Mouse (Mus musculus) cerebellum, adult 2 months (tissue): ENCODE data around the gene Plekha6. TPM values are rescaled to one million over a fixed set of nuclear protein-coding genes. Genes with fewer than 3 reads are reported as not detected.

Experiments
- DNase-seq, 2 experiments: peaks; one replicate each; pipeline ENCODE4 v3.0.0; 2021
- H3K27ac ChIP-seq: fragments of 200-500 bp; 2 replicates; pipeline ENCODE4 v1.5.1; 2012; ENCODE audit warnings: low read length, control low read depth, inconsistent platforms; ENCODE audit not compliant: insufficient read depth
- H3K27me3 ChIP-seq: fragments of 200-500 bp; 2 replicates; pipeline ENCODE4 v1.6.1; 2012; ENCODE audit warnings: inconsistent platforms, mild to moderate bottlenecking, low read length, moderate library complexity; ENCODE audit not compliant: control insufficient read depth, insufficient read depth
- H3K4me1 ChIP-seq: fragments of 200-500 bp; 2 replicates; pipeline ENCODE4 v1.6.1; 2011; ENCODE audit warnings: low read length; ENCODE audit not compliant: control insufficient read depth, insufficient read depth
- H3K4me3 ChIP-seq: fragments of 200-500 bp; replicated peaks from 2 replicates; pipeline ENCODE3; 2011; ENCODE audit warnings: mild to moderate bottlenecking, low read depth, low read length, control low read depth; ENCODE audit not compliant: insufficient read depth
- CTCF ChIP-seq: fragments of 200-500 bp; IDR thresholded peaks from 2 replicates; pipeline ENCODE4 v1.5.1; 2011; ENCODE audit warnings: low read depth, mild to moderate bottlenecking, control low read depth, low read length, moderate library complexity, borderline replicate concordance; ENCODE audit not compliant: insufficient read depth
- POLR2A ChIP-seq: fragments of 200-500 bp; IDR thresholded peaks from 2 replicates; pipeline ENCODE4 v1.6.1; 2011; ENCODE audit warnings: low read length, control low read depth, borderline replicate concordance; ENCODE audit not compliant: insufficient read depth
- WGBS: fragments of 180-500 bp; shearing (Covaris S2); methylation state at CpG from one replicate; pipeline ENCODE4 v1.1.7; 2018; 5-methylcytosine and 5-hydroxymethylcytosine counted together
- polyA plus RNA-seq: library from polyadenylated mRNA; depleted of rRNA; stranded (reverse); fragments of >200 nt; gene quantifications from 2 replicates; pipeline ENCODE4 v1.2.3, GENCODE M21; 2012

Plekha6 gene
- polyA plus RNA-seq, 1 experiment: 77.2 TPM

- Histone ChIP-seq H3K4me3 (no peak overlapping the region), H3K27ac (no peak overlapping the region), H3K27me3 (no peaks in the 10 kb centered on the region), H3K4me1 (no peaks in the 10 kb centered on the region; the same call in 1 of the 2 replicates)
- DNase-seq: no peak
- TF ChIP-seq CTCF (no peak), POLR2A (no peak)
- WGBS: 91% methylated on average over 9 of the region's 9 CpGs
Observed at GRCm38 (mm10) chr1:133125640-133126364, 38.2 kb upstream of the Plekha6 start.

- H3K4me3 ChIP-seq: no peak overlapping the region
- DNase-seq: no peak
- H3K4me1 ChIP-seq: no peaks in the 10 kb centered on the region; the same call in 1 of the 2 replicates
- 60% methylated on average over 4 of the region's 4 CpGs for WGBS
- H3K27me3 ChIP-seq: no peaks in the 10 kb centered on the region
- no peak for TF ChIP-seq CTCF
- no peak for TF ChIP-seq POLR2A
- no peak overlapping the region for H3K27ac ChIP-seq
Observed at GRCm38 (mm10) chr1:133126365-133126740, 37.7 kb upstream of the Plekha6 start.

- WGBS: 76% methylated on average over 9 of the region's 9 CpGs
- no peak for TF ChIP-seq CTCF
- TF ChIP-seq POLR2A: no peak
- no peak overlapping the region for H3K27ac ChIP-seq
- no peak for DNase-seq
- H3K4me1 ChIP-seq: no peaks in the 10 kb centered on the region; the same call in 1 of the 2 replicates
- no peak overlapping the region for H3K4me3 ChIP-seq
- no peaks in the 10 kb centered on the region for H3K27me3 ChIP-seq
Observed at GRCm38 (mm10) chr1:133127328-133127727, 36.7 kb upstream of the Plekha6 start.

- DNase-seq: peak in 1 of 2 experiments; percentile 12
- Histone ChIP-seq H3K4me3 (no peak overlapping the region), H3K27me3 (no peaks in the 10 kb centered on the region), H3K27ac (peak overlapping the region; percentile 52; the same call in 1 of the 2 replicates), H3K4me1 (no peaks in the 10 kb centered on the region; the same call in 1 of the 2 replicates)
- whole genome bisulfite sequencing: 47% methylated on average over 16 of the region's 16 CpGs
- TF ChIP-seq CTCF: no peak
- TF ChIP-seq POLR2A: no peak
Observed at GRCm38 (mm10) chr1:133129471-133130221, 34.4 kb upstream of the Plekha6 start.

GRCm38 (mm10) chr1:133130638-133131560, 33.1 kb upstream of the Plekha6 start, which contains the start of gene Ppp1r15b:
Gene Ppp1r15b (plus strand): TSS chr1:133131143.
- WGBS: under 1% methylated on average over 72 of the region's 72 CpGs
- H3K4me1 ChIP-seq: no peaks in the 10 kb centered on the region; the same call in 1 of the 2 replicates
- DNase-seq: peak; percentile 99 to 100
- H3K27me3 ChIP-seq: no peaks in the 10 kb centered on the region
- TF ChIP-seq POLR2A (peak; percentile 71), CTCF (no peak)
- peak within 1 kb of the TSS; percentile 81 for H3K4me3 ChIP-seq
- H3K27ac ChIP-seq: peak within 1 kb of the TSS; percentile 83

- TF ChIP-seq POLR2A (no peak), CTCF (no peak)
- no peaks in the 10 kb centered on the region; the same call in 1 of the 2 replicates for H3K4me1 ChIP-seq
- no peak for DNase-seq
- WGBS: 1% methylated on average over 35 of the region's 35 CpGs
- peak overlapping the region; percentile 81 for H3K4me3 ChIP-seq
- no peaks in the 10 kb centered on the region for H3K27me3 ChIP-seq
- peak overlapping the region; percentile 83 for H3K27ac ChIP-seq
Observed at GRCm38 (mm10) chr1:133131561-133131905, 32.5 kb upstream of the Plekha6 start.

GRCm38 (mm10) chr1:133131936-133132335, 32.1 kb upstream of the Plekha6 start:
- Histone ChIP-seq H3K27ac (peak overlapping the region; percentile 83; the same call in 1 of the 2 replicates), H3K4me1 (no peaks in the 10 kb centered on the region; the same call in 1 of the 2 replicates), H3K27me3 (no peaks in the 10 kb centered on the region), H3K4me3 (peak overlapping the region; percentile 81)
- TF ChIP-seq POLR2A: no peak
- TF ChIP-seq CTCF: no peak
- WGBS: 0% methylated on average over 11 of the region's 11 CpGs
- peak in 1 of 2 experiments; percentile 16 for DNase-seq
